Mouse (Mus musculus) ES-Bruce4 (cell line): ENCODE results near the gene B3gnt2. TPM values are rescaled to one million over a fixed set of nuclear protein-coding genes. Genes with fewer than 3 reads are reported as not detected.

Source experiments
- H3K27ac ChIP-seq: 2 replicates; pipeline ENCODE4 v1.5.1; 2012; ENCODE audit warnings: low read length, inconsistent platforms; ENCODE audit not compliant: insufficient read depth
- H3K27me3 ChIP-seq: 2 replicates; pipeline ENCODE4 v1.6.1; 2012; ENCODE audit warnings: mild to moderate bottlenecking, low read length, inconsistent platforms; ENCODE audit not compliant: control insufficient read depth, poor library complexity, insufficient read depth, severe bottlenecking
- H3K36me3 ChIP-seq: 2 replicates; pipeline ENCODE4 v1.6.1; 2012; ENCODE audit warnings: inconsistent platforms, mild to moderate bottlenecking, low read length, moderate library complexity; ENCODE audit not compliant: control insufficient read depth, poor library complexity, insufficient read depth, severe bottlenecking
- H3K4me1 ChIP-seq: one replicate; pipeline ENCODE4 v1.8.1; 2011; ENCODE audit warnings: low read length; ENCODE audit not compliant: control insufficient read depth, insufficient read depth
- H3K4me3 ChIP-seq: 2 replicates; pipeline ENCODE4 v1.5.1; 2011; ENCODE audit warnings: low read depth, mild to moderate bottlenecking, low read length
- H3K9ac ChIP-seq: 2 replicates; pipeline ENCODE4 v1.6.1; 2012; ENCODE audit warnings: low read depth, mild to moderate bottlenecking, inconsistent platforms; ENCODE audit not compliant: poor library complexity, severe bottlenecking
- H3K9me3 ChIP-seq: replicated peaks from 2 replicates; pipeline ENCODE4 v1.6.1; 2012; ENCODE audit warnings: mild to moderate bottlenecking, low read length, inconsistent platforms; ENCODE audit not compliant: control insufficient read depth, poor library complexity, insufficient read depth, severe bottlenecking
- CTCF ChIP-seq: IDR thresholded peaks from one replicate; pipeline ENCODE4 v1.8.1; 2011; ENCODE audit warnings: low read depth, low read length
- EP300 ChIP-seq: IDR thresholded peaks from 2 replicates; pipeline ENCODE4 v1.6.1; 2011; ENCODE audit warnings: low read depth, low read length; ENCODE audit not compliant: insufficient read depth
- POLR2A ChIP-seq: IDR thresholded peaks from one replicate; pipeline ENCODE4 v1.8.1; 2011; ENCODE audit warnings: low read length; ENCODE audit not compliant: insufficient read depth
- polyA plus RNA-seq: library from polyadenylated mRNA; stranded (reverse); fragments of >200 nt; gene quantifications from 2 replicates; pipeline ENCODE4 v1.2.4, GENCODE M21; 2011; ENCODE audit warnings: low read depth; ENCODE audit not compliant: missing spikeins, insufficient read depth, insufficient read length

Gene B3gnt2
- polyA plus RNA-seq, 1 experiment, result 3.5 TPM

GRCm38 (mm10) chr11:22856371-22856965, 4.3 kb downstream of the B3gnt2 start:
- peaks cover 5% of the 10 kb centered on the region for H3K4me1 ChIP-seq
- TF ChIP-seq POLR2A (no peak), CTCF (no peak), EP300 (no peak)
- H3K4me3 ChIP-seq, result peak overlapping the region; percentile 30; the same call in 1 of the 2 replicates
- no peaks in the 10 kb centered on the region for H3K36me3 ChIP-seq
- H3K27me3 ChIP-seq, result no peaks in the 10 kb centered on the region
- 0 out of 2 replicates have a peak overlapping the region, but pooled peaks have one; percentile 17 for H3K9ac ChIP-seq
- H3K9me3 ChIP-seq, result no peaks in the 10 kb centered on the region
- no peak overlapping the region for H3K27ac ChIP-seq

DNA sequence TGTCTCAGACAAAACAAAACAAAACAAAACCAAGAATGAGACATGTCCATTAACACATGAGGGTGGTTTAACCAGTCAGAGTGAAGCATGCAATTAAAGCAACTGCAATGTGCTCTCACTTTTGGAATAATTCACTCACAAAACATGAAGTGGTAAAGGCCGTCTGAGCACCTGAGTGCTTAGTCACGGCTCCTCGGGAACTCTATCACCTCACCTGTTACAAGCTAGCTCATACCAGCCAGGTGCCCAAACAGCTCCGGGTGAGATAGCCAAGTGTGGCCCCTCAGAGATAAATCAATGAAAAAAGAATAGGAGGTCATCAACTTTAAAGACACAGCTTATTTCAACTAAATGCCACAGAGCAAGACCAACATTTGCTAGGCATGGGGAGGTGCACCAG, 6.2 kb downstream of the B3gnt2 start:
- peak overlapping the region; percentile 14; the same call in 1 of the 2 replicates for H3K9ac ChIP-seq
- peak overlapping the region; percentile 97 for H3K27ac ChIP-seq
- no peaks in the 10 kb centered on the region for H3K27me3 ChIP-seq
- no peak for TF ChIP-seq POLR2A
- TF ChIP-seq EP300, result no peak
- TF ChIP-seq CTCF, result no peak
- no peaks in the 10 kb centered on the region for H3K36me3 ChIP-seq
- no peaks in the 10 kb centered on the region for H3K9me3 ChIP-seq
- peaks cover 9% of the 10 kb centered on the region for H3K4me1 ChIP-seq
- peak overlapping the region; percentile 32; the same call in 1 of the 2 replicates for H3K4me3 ChIP-seq

DNA sequence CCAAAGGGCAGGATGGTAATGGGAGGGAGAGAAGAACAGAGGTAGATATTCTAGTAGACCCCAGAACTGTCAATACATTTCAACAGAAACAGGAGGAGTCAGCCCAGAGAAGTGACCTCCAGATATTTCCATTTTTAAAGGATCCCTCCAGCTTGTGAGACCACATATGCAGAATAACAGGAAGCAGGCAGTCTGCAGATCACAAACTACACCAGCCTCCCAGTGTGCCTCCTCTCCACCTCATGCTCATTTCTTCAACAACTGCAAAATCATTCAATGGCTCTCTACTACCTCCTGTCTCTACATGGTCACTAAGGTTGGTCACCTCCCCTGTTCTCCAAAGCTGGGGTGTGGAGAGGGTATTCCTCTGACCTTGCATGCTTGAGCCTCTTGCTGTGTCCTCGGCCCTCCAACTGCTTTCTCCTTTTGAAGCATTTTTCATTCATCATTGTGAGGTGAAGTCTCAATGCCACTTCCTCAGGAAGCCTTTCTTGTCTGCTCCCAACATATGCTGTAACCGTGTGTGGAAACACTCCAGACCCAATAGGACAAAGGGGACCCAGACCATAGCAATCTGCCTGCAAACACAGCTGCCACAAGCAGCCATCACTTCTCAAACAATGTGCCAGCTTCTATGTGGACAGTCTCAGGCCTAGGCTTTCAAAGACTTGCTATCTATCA, 7.1 kb downstream of the B3gnt2 start:
- H3K4me1 ChIP-seq, result peaks cover 9% of the 10 kb centered on the region
- no peaks in the 10 kb centered on the region for H3K27me3 ChIP-seq
- no peaks in the 10 kb centered on the region for H3K36me3 ChIP-seq
- TF ChIP-seq POLR2A, result no peak
- TF ChIP-seq CTCF, result no peak
- no peak for TF ChIP-seq EP300
- no peak overlapping the region for H3K9ac ChIP-seq
- peak overlapping the region; percentile 97 for H3K27ac ChIP-seq
- H3K9me3 ChIP-seq, result no peaks in the 10 kb centered on the region
- H3K4me3 ChIP-seq, result no peak overlapping the region

DNA sequence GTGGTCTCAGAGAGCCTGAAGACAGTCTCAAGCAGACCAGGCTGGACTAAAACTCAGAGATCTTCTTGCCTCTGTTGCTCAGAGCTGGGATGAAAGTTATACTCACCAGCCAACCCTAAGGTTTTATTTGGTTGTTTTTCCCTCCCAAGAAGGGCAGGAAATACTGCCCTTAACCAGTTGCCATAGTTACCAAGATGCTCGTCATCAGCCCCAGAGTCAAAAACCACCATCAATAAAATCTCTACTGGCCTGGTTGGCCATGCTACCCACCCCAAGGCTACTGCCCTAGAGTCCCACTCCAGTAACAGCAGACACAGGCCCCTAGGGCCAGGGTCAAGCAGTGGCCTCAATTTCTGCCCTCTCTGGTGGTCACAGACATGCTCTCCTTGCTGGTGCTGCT, 8.3 kb downstream of the B3gnt2 start:
- H3K4me3 ChIP-seq, result no peak overlapping the region
- TF ChIP-seq POLR2A (no peak), EP300 (no peak), CTCF (no peak)
- no peaks in the 10 kb centered on the region for H3K27me3 ChIP-seq
- peak overlapping the region; percentile 34; the same call in 1 of the 2 replicates for H3K9ac ChIP-seq
- H3K27ac ChIP-seq, result peak overlapping the region; percentile 97
- H3K9me3 ChIP-seq, result no peaks in the 10 kb centered on the region
- peaks cover 11% of the 10 kb centered on the region for H3K4me1 ChIP-seq
- H3K36me3 ChIP-seq, result no peaks in the 10 kb centered on the region

- no peaks in the 10 kb centered on the region for H3K27me3 ChIP-seq
- 0 out of 2 replicates have a peak overlapping the region, but pooled peaks have one; percentile 16 for H3K9ac ChIP-seq
- H3K27ac ChIP-seq, result peak overlapping the region; percentile 96
- H3K4me1 ChIP-seq, result peaks cover 13% of the 10 kb centered on the region
- no peak overlapping the region for H3K4me3 ChIP-seq
- no peaks in the 10 kb centered on the region for H3K9me3 ChIP-seq
- TF ChIP-seq EP300, result peak; percentile 95
- no peak for TF ChIP-seq POLR2A
- no peaks in the 10 kb centered on the region for H3K36me3 ChIP-seq
Measured at GRCm38 (mm10) chr11:22851416-22851815, 9.3 kb downstream of the B3gnt2 start.

DNA sequence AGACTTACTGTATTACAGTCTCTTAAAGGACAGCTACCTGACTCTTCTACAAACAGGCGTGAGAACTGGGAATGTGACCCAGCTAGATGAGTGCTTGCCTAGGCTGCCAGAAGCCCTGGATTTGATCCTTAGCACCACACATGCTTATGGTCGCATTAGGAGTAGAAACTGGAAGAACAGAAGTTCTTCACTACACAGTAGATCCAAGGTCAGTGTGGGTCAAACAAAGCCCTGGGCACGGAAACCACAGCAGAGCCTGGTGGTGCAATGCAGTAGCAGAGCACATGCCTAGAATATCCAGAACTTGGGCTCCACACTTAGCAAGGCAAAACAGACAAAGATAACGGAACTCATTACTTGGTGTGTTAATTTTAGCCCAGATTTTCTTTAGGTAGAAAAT, 10.7 kb downstream of the B3gnt2 start:
- TF ChIP-seq EP300, result 0 out of 2 replicates have a peak, but pooled peaks have one; percentile 26
- no peak for TF ChIP-seq CTCF
- Histone ChIP-seq H3K4me3 (no peak overlapping the region), H3K9ac (no peak overlapping the region), H3K9me3 (no peaks in the 10 kb centered on the region), H3K27ac (peak overlapping the region; percentile 51; the same call in 1 of the 2 replicates), H3K4me1 (peaks cover 13% of the 10 kb centered on the region), H3K36me3 (no peaks in the 10 kb centered on the region), H3K27me3 (no peaks in the 10 kb centered on the region)
